Mouse (Mus musculus) stomach, embryonic 14.5 days (tissue): Measurements from ENCODE around the gene Ccr6. TPM values are rescaled to one million over a fixed set of nuclear protein-coding genes. Genes with fewer than 3 reads are reported as not detected.

Experiments
- ATAC-seq: fragments of 200-750 bp; cut with Nextera tagmentation; 2 replicates; pipeline ENCODE4 v1.8.0; 2017; ENCODE audit warnings: low read depth, moderate TSS enrichment; ENCODE audit not compliant: insufficient number of reproducible peaks, insufficient read depth, low FRiP score
- H3K27ac ChIP-seq: fragments of 300-500 bp; sonication (generic); 2 replicates; pipeline ENCODE4 v1.5.1; 2014; ENCODE audit warnings: mild to moderate bottlenecking, low read length, moderate library complexity, mixed read lengths
- H3K27me3 ChIP-seq: fragments of 300-500 bp; sonication (generic); 2 replicates; pipeline ENCODE4 v1.6.1; 2014; ENCODE audit warnings: low read length, control low read depth, mixed read lengths; ENCODE audit not compliant: control insufficient read depth, insufficient read depth
- H3K36me3 ChIP-seq: fragments of 300-500 bp; sonication (generic); 2 replicates; pipeline ENCODE4 v1.6.1; 2014; ENCODE audit warnings: mild to moderate bottlenecking, control low read depth, low read length, moderate library complexity, mixed read lengths; ENCODE audit not compliant: control insufficient read depth, insufficient read depth
- H3K4me1 ChIP-seq: fragments of 300-500 bp; sonication (generic); 2 replicates; pipeline ENCODE4 v1.6.1; 2014; ENCODE audit warnings: low read length, control low read depth, mixed read lengths; ENCODE audit not compliant: control insufficient read depth, insufficient read depth
- H3K4me2 ChIP-seq: fragments of 300-500 bp; sonication (generic); replicated peaks from 2 replicates; pipeline ENCODE4 v1.6.1; 2014; ENCODE audit warnings: low read depth, low read length, control low read depth
- H3K4me3 ChIP-seq: fragments of 300-500 bp; sonication (generic); 2 replicates; pipeline ENCODE4 v1.5.1; 2014; ENCODE audit warnings: low read depth, low read length, control low read depth
- H3K9ac ChIP-seq: fragments of 300-500 bp; sonication (generic); replicated peaks from 2 replicates; pipeline ENCODE4 v1.6.1; 2014; ENCODE audit warnings: low read depth, mild to moderate bottlenecking, control low read depth, low read length, moderate library complexity, mixed read lengths
- H3K9me3 ChIP-seq: fragments of 300-500 bp; sonication (generic); 2 replicates; pipeline ENCODE4 v1.6.1; 2016; ENCODE audit warnings: low read depth, low read length, control low read depth; ENCODE audit not compliant: control insufficient read depth
- WGBS: fragments of 180-500 bp; shearing (Covaris S2); extraction: QIAGEN DNeasy Blood & Tissue Kit; methylation state at CpG from one replicate; pipeline ENCODE4 v1.1.7; 2014; 5-methylcytosine and 5-hydroxymethylcytosine counted together
- polyA plus RNA-seq: library from polyadenylated mRNA; unstranded; fragments of >200 nt; fragmentation: Nextera tagmentation; extraction: Ambion mirVana; gene quantifications from 2 replicates; pipeline ENCODE4 v1.2.1, GENCODE M21; 2014

The Ccr6 gene
- polyA plus RNA-seq, 1 experiment from 2014 or later, result 0.71 TPM

- Histone ChIP-seq H3K9me3 (no peaks in the 10 kb centered on the region), H3K4me3 (no peak overlapping the region), H3K36me3 (no peaks in the 10 kb centered on the region), H3K27ac (no peak overlapping the region), H3K4me2 (no peak overlapping the region), H3K4me1 (no peaks in the 10 kb centered on the region), H3K27me3 (no peaks in the 10 kb centered on the region), H3K9ac (no peak overlapping the region)
- ATAC-seq, result no peak
- 82% methylated on average over 5 of the region's 5 CpGs for WGBS
Measured at GRCm38 (mm10) chr17:8206691-8207090, 29.2 kb upstream of the Ccr6 start.

GRCm38 (mm10) chr17:8209696-8210095 lies 26.1 kb upstream of the Ccr6 start:
- no peaks in the 10 kb centered on the region for H3K4me1 ChIP-seq
- no peak overlapping the region for H3K4me2 ChIP-seq
- H3K9me3 ChIP-seq, result no peaks in the 10 kb centered on the region
- no peaks in the 10 kb centered on the region for H3K27me3 ChIP-seq
- no peak overlapping the region for H3K27ac ChIP-seq
- 76% methylated on average over 2 of the region's 2 CpGs for WGBS
- H3K9ac ChIP-seq, result no peak overlapping the region
- no peak overlapping the region for H3K4me3 ChIP-seq
- no peak for ATAC-seq
- H3K36me3 ChIP-seq, result no peaks in the 10 kb centered on the region

DNA sequence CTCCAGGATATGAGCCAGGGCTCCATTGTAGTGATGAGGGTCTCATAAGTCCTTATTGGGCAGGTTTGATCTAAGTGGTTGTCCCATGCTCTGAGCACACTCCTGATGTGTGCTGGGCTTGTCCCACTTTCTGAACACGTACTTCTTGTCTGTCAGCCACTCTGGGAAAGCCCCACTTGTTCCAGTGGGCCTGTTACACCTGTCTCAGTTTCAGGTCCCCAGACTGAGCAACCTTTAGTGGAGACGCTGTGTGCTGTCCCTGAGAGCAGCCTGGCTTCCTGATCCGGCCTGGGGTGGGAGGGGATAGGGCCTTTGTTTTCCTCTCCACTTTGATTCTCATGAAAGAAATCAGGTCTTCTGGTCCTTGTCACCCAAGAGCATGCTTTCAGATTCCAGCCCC lies 25.7 kb upstream of the Ccr6 start:
- 61% methylated on average over 3 of the region's 3 CpGs for WGBS
- no peaks in the 10 kb centered on the region for H3K9me3 ChIP-seq
- ATAC-seq, result no peak
- H3K4me2 ChIP-seq, result no peak overlapping the region
- no peaks in the 10 kb centered on the region for H3K4me1 ChIP-seq
- no peak overlapping the region for H3K4me3 ChIP-seq
- H3K36me3 ChIP-seq, result no peaks in the 10 kb centered on the region
- H3K27me3 ChIP-seq, result no peaks in the 10 kb centered on the region
- H3K9ac ChIP-seq, result no peak overlapping the region
- H3K27ac ChIP-seq, result no peak overlapping the region

- Histone ChIP-seq H3K4me3 (no peak overlapping the region), H3K9ac (no peak overlapping the region), H3K4me1 (no peaks in the 10 kb centered on the region), H3K27me3 (no peaks in the 10 kb centered on the region), H3K27ac (no peak overlapping the region), H3K36me3 (no peaks in the 10 kb centered on the region), H3K4me2 (no peak overlapping the region), H3K9me3 (no peaks in the 10 kb centered on the region)
- 81% methylated on average over 10 of the region's 10 CpGs for WGBS
- ATAC-seq, result no peak
Measured at GRCm38 (mm10) chr17:8210675-8211074, 25.2 kb upstream of the Ccr6 start.

DNA sequence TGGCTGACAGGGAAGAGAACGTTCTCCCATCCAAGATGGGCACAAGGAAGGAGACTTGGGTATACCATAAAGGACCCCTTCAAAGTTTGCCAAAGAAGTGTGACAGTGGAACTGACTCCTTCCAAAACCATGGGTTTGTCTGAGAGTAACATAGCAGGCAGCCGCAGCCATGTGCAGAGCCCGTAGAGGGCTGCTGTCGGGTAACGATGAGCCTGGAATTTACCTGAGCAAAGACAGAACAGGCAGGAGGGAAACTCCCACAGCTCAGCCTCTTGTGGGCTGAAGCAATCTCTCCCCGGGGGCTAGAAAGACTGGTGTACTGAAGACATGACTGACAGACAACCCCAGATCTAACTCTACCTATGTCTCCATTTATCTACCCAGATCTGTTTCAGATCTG lies 24.4 kb upstream of the Ccr6 start:
- Histone ChIP-seq H3K4me1 (no peaks in the 10 kb centered on the region), H3K4me3 (no peak overlapping the region), H3K4me2 (no peak overlapping the region), H3K27ac (no peak overlapping the region), H3K27me3 (no peaks in the 10 kb centered on the region), H3K9ac (no peak overlapping the region), H3K9me3 (no peaks in the 10 kb centered on the region), H3K36me3 (no peaks in the 10 kb centered on the region)
- 86% methylated on average over 6 of the region's 6 CpGs for WGBS
- no peak for ATAC-seq

- Histone ChIP-seq H3K27ac (no peak overlapping the region), H3K27me3 (no peaks in the 10 kb centered on the region), H3K9me3 (no peaks in the 10 kb centered on the region), H3K4me2 (no peak overlapping the region), H3K4me3 (no peak overlapping the region), H3K9ac (no peak overlapping the region), H3K36me3 (no peaks in the 10 kb centered on the region), H3K4me1 (no peaks in the 10 kb centered on the region)
- ATAC-seq, result no peak
- WGBS, result 93% methylated on average over 1 of the region's 1 CpGs
Measured at GRCm38 (mm10) chr17:8214369-8214768, 21.5 kb upstream of the Ccr6 start.

GRCm38 (mm10) chr17:8215016-8215745 lies 20.7 kb upstream of the Ccr6 start:
- Histone ChIP-seq H3K9me3 (no peaks in the 10 kb centered on the region), H3K4me2 (no peak overlapping the region), H3K4me3 (no peak overlapping the region), H3K36me3 (no peaks in the 10 kb centered on the region), H3K27me3 (no peaks in the 10 kb centered on the region), H3K27ac (no peak overlapping the region), H3K4me1 (no peaks in the 10 kb centered on the region), H3K9ac (no peak overlapping the region)
- no peak for ATAC-seq
- 88% methylated on average over 12 of the region's 12 CpGs for WGBS

GRCm38 (mm10) chr17:8223225-8223624 lies 12.6 kb upstream of the Ccr6 start:
- WGBS, result 66% methylated on average over 10 of the region's 10 CpGs
- H3K9me3 ChIP-seq, result no peaks in the 10 kb centered on the region
- ATAC-seq, result no peak
- no peak overlapping the region for H3K4me2 ChIP-seq
- 0 out of 2 replicates have a peak, but pooled peaks cover 4% of the 10 kb centered on the region for H3K4me1 ChIP-seq
- no peaks in the 10 kb centered on the region for H3K27me3 ChIP-seq
- no peaks in the 10 kb centered on the region for H3K36me3 ChIP-seq
- H3K27ac ChIP-seq, result no peak overlapping the region
- H3K4me3 ChIP-seq, result no peak overlapping the region
- no peak overlapping the region for H3K9ac ChIP-seq

- Histone ChIP-seq H3K27ac (no peak overlapping the region), H3K4me3 (no peak overlapping the region), H3K27me3 (no peaks in the 10 kb centered on the region), H3K4me2 (no peak overlapping the region), H3K4me1 (0 out of 2 replicates have a peak, but pooled peaks cover 4% of the 10 kb centered on the region), H3K36me3 (no peaks in the 10 kb centered on the region), H3K9ac (no peak overlapping the region), H3K9me3 (no peaks in the 10 kb centered on the region)
- no peak for ATAC-seq
- 73% methylated on average over 1 of the region's 1 CpGs for WGBS
Measured at GRCm38 (mm10) chr17:8224072-8224471, 11.8 kb upstream of the Ccr6 start.
